Mouse (Mus musculus): ENCODE data around the gene Lpcat1.

GRCm38 (mm10) chr13:73448723-73449122 is 18.3 kb upstream of the Lpcat1 start:
- TF ChIP-seq CTCF (IDR thresholded peaks at IDR 0.05; ENCODE audit: low read depth, low read length) = no peak
- no peak for TF ChIP-seq GATA1 (IDR thresholded peaks at IDR 0.05; ENCODE audit: borderline replicate concordance, low read length)
- no peak for TF ChIP-seq POLR2AphosphoS5 (IDR thresholded peaks at IDR 0.05; ENCODE audit: insufficient replicate concordance, low read depth, low read length)
- TF ChIP-seq GATA2 (IDR thresholded peaks at IDR 0.05; ENCODE audit: borderline replicate concordance, low read depth, low read length) = no peak
